Mouse (Mus musculus) ES-E14 (cell line): ENCODE measurements around the gene Slc35e1.

ENCODE experiments used
- CHD2 ChIP-seq: IDR thresholded peaks from 2 replicates; pipeline ENCODE4 v1.6.1; 2014; ENCODE audit warnings: mild to moderate bottlenecking, low read depth, low read length, inconsistent platforms
- HCFC1 ChIP-seq: IDR thresholded peaks from 2 replicates; pipeline ENCODE4 v1.6.1; 2012; ENCODE audit warnings: low read length, inconsistent platforms, borderline replicate concordance; ENCODE audit not compliant: insufficient read depth
- ZC3H11A ChIP-seq: IDR thresholded peaks from 2 replicates; pipeline ENCODE4 v1.6.1; 2012; ENCODE audit warnings: low read depth, mild to moderate bottlenecking, inconsistent platforms, low read length, borderline replicate concordance

- TF ChIP-seq ZC3H11A (no peak), CHD2 (no peak), HCFC1 (no peak)
These were observed 37.1 kb downstream of the Slc35e1 start for GRCm38 (mm10) chr8:72455317-72455716.
